Mouse (Mus musculus) embryo, embryonic 9.5 days (tissue): ENCODE data around the gene Gm27179.
"Not testable (repeated sequence)": the region's sequence is repeated elsewhere in the genome, so short reads cannot be mapped to it uniquely, and the experiment has no call there.

Experiments used
- DNase-seq: peaks from one replicate; pipeline ENCODE4 v3.0.0-alpha.2; 2017; ENCODE audit errors: extremely low spot score

Gm27179 gene

GRCm38 (mm10) chr14:69512449-69512848 lies at the start of gene Gm27179:
TSS of gene Gm27179 (minus strand) at chr14:69512549.
- not testable (repeated sequence) for DNase-seq

GRCm38 (mm10) chr14:69557550-69557949 lies 45.2 kb upstream of the Gm27179 start:
- not testable (repeated sequence) for DNase-seq

GRCm38 (mm10) chr14:69556820-69557219 lies 44.5 kb upstream of the Gm27179 start:
- not testable (repeated sequence) for DNase-seq

GRCm38 (mm10) chr14:69555110-69555831 lies 42.9 kb upstream of the Gm27179 start, which contains the start of gene Entpd4b:
TSS of gene Entpd4b (plus strand) at chr14:69555424.
- DNase-seq: not testable (repeated sequence)

- DNase-seq: not testable (repeated sequence)
Measured at GRCm38 (mm10) chr14:69547310-69547709, 35.0 kb upstream of the Gm27179 start.

- not testable (repeated sequence) for DNase-seq
Measured at GRCm38 (mm10) chr14:69545052-69545451, 32.7 kb upstream of the Gm27179 start.

GRCm38 (mm10) chr14:69544033-69544432 lies 31.7 kb upstream of the Gm27179 start:
- not testable (repeated sequence) for DNase-seq

GRCm38 (mm10) chr14:69542695-69543094 lies 30.3 kb upstream of the Gm27179 start:
- not testable (repeated sequence) for DNase-seq

- DNase-seq: not testable (repeated sequence)
Measured at GRCm38 (mm10) chr14:69540113-69540512, 27.8 kb upstream of the Gm27179 start.

GRCm38 (mm10) chr14:69536539-69536938 lies 24.2 kb upstream of the Gm27179 start:
- not testable (repeated sequence) for DNase-seq

GRCm38 (mm10) chr14:69526202-69526601 lies 13.9 kb upstream of the Gm27179 start:
- not testable (repeated sequence) for DNase-seq

- not testable (repeated sequence) for DNase-seq
Measured at GRCm38 (mm10) chr14:69523001-69523400, 10.7 kb upstream of the Gm27179 start.

GRCm38 (mm10) chr14:69520810-69521209 lies 8.5 kb upstream of the Gm27179 start:
- DNase-seq: not testable (repeated sequence)

- DNase-seq: not testable (repeated sequence)
Measured at GRCm38 (mm10) chr14:69507000-69507399, 5.3 kb downstream of the Gm27179 start.

- not testable (repeated sequence) for DNase-seq
Measured at GRCm38 (mm10) chr14:69503174-69503573, 9.2 kb downstream of the Gm27179 start, which contains the start of gene Gm16867. TSS of gene Gm16867 (minus strand) at chr14:69503362.

GRCm38 (mm10) chr14:69502440-69503150 lies 9.8 kb downstream of the Gm27179 start:
- DNase-seq: not testable (repeated sequence)

GRCm38 (mm10) chr14:69496259-69496658 lies 16.1 kb downstream of the Gm27179 start:
- DNase-seq: not testable (repeated sequence)

- not testable (repeated sequence) for DNase-seq
Measured at GRCm38 (mm10) chr14:69494946-69495345, 17.4 kb downstream of the Gm27179 start.

- not testable (repeated sequence) for DNase-seq
Measured at GRCm38 (mm10) chr14:69494522-69494921, 17.8 kb downstream of the Gm27179 start.

GRCm38 (mm10) chr14:69488001-69488400 lies 24.3 kb downstream of the Gm27179 start:
- not testable (repeated sequence) for DNase-seq

- DNase-seq: not testable (repeated sequence)
Measured at GRCm38 (mm10) chr14:69485466-69486135, 26.7 kb downstream of the Gm27179 start.
